In the genomic region with DNA sequence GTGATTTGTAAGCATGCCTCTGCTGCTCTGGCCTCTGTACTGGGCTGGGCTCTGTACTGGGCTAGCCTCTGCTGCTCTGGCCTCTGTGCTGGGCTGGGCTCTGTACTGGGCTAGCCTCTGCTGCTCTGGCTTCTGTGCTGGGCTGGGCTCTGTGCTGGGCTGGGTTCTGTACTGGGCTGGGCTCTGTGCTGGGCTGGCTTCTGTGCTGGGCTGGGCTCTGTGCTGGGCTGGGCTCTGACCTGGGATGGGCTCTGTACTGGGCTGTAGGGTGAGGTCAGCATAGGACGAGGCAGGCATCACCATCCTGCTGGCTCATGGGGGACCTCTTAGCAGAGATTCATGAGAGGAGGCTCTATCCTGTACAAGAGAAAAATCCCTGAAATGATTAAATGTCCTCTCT, we compare ENCODE assay signal across 13 mouse cellular contexts. TPM values are rescaled to one million over a fixed set of nuclear protein-coding genes. Genes with fewer than 3 reads are reported as not detected.
DNase-seq lines count a peak whose midpoint lies in the region; ATAC-seq and TF ChIP-seq lines count a peak whose summit lies in the region.
"Had no signal": no experiment of that assay in that cellular context is flagged by ENCODE, and none has a peak within 500 bp of the region (broad histone marks: within the 10 kb centered on the region; RNA-seq: fewer than 3 reads in every experiment).

No protein-coding gene starts in this region.

- H3K36me3 ChIP-seq in hindbrain, embryonic 11.5 days (ENCODE audit: control insufficient read depth, insufficient read depth, low read length): no peaks in the 10 kb centered on the region
- no peaks in the 10 kb centered on the region for H3K36me3 ChIP-seq in hindbrain, embryonic 10.5 days
- H3K36me3 ChIP-seq in spleen, adult 2 months (ENCODE audit: control insufficient read depth, insufficient read depth, low read length): no peaks in the 10 kb centered on the region
- H3K36me3 ChIP-seq in kidney, adult 2 months (ENCODE audit: control insufficient read depth, insufficient read depth, low read length): no peaks in the 10 kb centered on the region

- no peak for DNase-seq in hindbrain, embryonic 11.5 days (ENCODE audit: low spot score)
- no peak for DNase-seq in hindbrain, embryonic 10.5 days (ENCODE audit: low spot score)
- no peak for DNase-seq in spleen, adult 2 months (ENCODE audit: low read depth in 1 of 2, low spot score in 2 of 2)
- DNase-seq in spleen, postnatal 14 days (ENCODE audit: low spot score in 2 of 2): no peak
- DNase-seq in cerebellum, postnatal 10 days: no peak
- DNase-seq in retina, postnatal 1 day: no peak
- no peak for DNase-seq in kidney, adult 2 months
- DNase-seq: gastrocnemius, postnatal 25 days; heart, postnatal 4 days; lung, postnatal 36 days; thymus, postnatal 14 days had no signal

- H3K4me1 ChIP-seq in hindbrain, embryonic 11.5 days (replicated peaks; ENCODE audit: control insufficient read depth, insufficient read depth, low read length): no peaks in the 10 kb centered on the region
- H3K4me1 ChIP-seq in hindbrain, embryonic 10.5 days (replicated peaks): peaks cover 28% of the 10 kb centered on the region
- no peaks in the 10 kb centered on the region for H3K4me1 ChIP-seq in spleen, adult 2 months (ENCODE audit: control insufficient read depth, insufficient read depth, insufficient read length)
- no peaks in the 10 kb centered on the region for H3K4me1 ChIP-seq in kidney, adult 2 months (ENCODE audit: control insufficient read depth, insufficient read depth, low read length)

- no peak overlapping the region for H3K9ac ChIP-seq in hindbrain, embryonic 11.5 days (ENCODE audit: low read depth, low read length)

- no peak overlapping the region for H3K27ac ChIP-seq in hindbrain, embryonic 11.5 days (ENCODE audit: low read depth, low read length)
- no peak overlapping the region for H3K27ac ChIP-seq in hindbrain, embryonic 10.5 days
- peak overlapping the region; percentile 25; the same call in 1 of the 2 replicates for H3K27ac ChIP-seq in spleen, adult 2 months (ENCODE audit: insufficient read depth, low read length)
- no peak overlapping the region for H3K27ac ChIP-seq in kidney, adult 2 months (ENCODE audit: insufficient read depth, low read depth, low read length)
- H3K27ac ChIP-seq: layer of hippocampus, adult 2 months had no signal

- peak; percentile 50; the same call in 1 of the 2 replicates for ATAC-seq in hindbrain, embryonic 11.5 days (ENCODE audit: low FRiP score)
- 0 out of 2 replicates have a peak, but pooled peaks have one; percentile 14 for ATAC-seq in megakaryocyte-erythroid progenitor cell, adult 5-6 weeks (replicated peaks; ENCODE audit: low FRiP score, low TSS enrichment, poor library complexity, severe bottlenecking)

- no peaks in the 10 kb centered on the region for H3K9me3 ChIP-seq in hindbrain, embryonic 11.5 days (ENCODE audit: control insufficient read depth, low read length)
- no peaks in the 10 kb centered on the region for H3K9me3 ChIP-seq in hindbrain, embryonic 10.5 days

- no peak for TF ChIP-seq CTCF in spleen, adult 2 months (IDR thresholded peaks at IDR 0.05; ENCODE audit: extremely low read depth, insufficient read depth, insufficient read length, insufficient replicate concordance)
- TF ChIP-seq CTCF in kidney, adult 2 months (conservative IDR thresholded peaks at IDR 0.05; ENCODE audit: insufficient read depth, insufficient read length, low read depth, low read length): no peak

- no peak overlapping the region for H3K4me3 ChIP-seq in hindbrain, embryonic 11.5 days (ENCODE audit: low read depth, low read length)
- H3K4me3 ChIP-seq in hindbrain, embryonic 10.5 days: no peak overlapping the region
- no peak overlapping the region for H3K4me3 ChIP-seq in spleen, adult 2 months (ENCODE audit: extremely low read depth, insufficient read depth, insufficient read length)
- H3K4me3 ChIP-seq in kidney, adult 2 months (ENCODE audit: insufficient read depth, low read depth, low read length): no peak overlapping the region
- H3K4me3 ChIP-seq: layer of hippocampus, adult 2 months had no signal

- H3K4me2 ChIP-seq in hindbrain, embryonic 11.5 days (replicated peaks; ENCODE audit: low read depth, low read length): no peak overlapping the region

- WGBS in hindbrain, embryonic 11.5 days: 60% methylated on average over 1 of the region's 1 CpGs
- WGBS in hindbrain, embryonic 10.5 days: 68% methylated on average over 1 of the region's 1 CpGs
- 78% methylated on average over 1 of the region's 1 CpGs for WGBS in spleen, adult 2 months
- WGBS in kidney, adult 2 months: 70% methylated on average over 1 of the region's 1 CpGs

- no peak for TF ChIP-seq POLR2A in spleen, adult 2 months (IDR thresholded peaks at IDR 0.05; ENCODE audit: low read depth, low read length)
- TF ChIP-seq POLR2A in kidney, adult 2 months (IDR thresholded peaks at IDR 0.05; ENCODE audit: low read depth, low read length): no peak

- H3K27me3 ChIP-seq in hindbrain, embryonic 11.5 days (ENCODE audit: control insufficient read depth, insufficient read depth, low read length): no peaks in the 10 kb centered on the region
- H3K27me3 ChIP-seq in hindbrain, embryonic 10.5 days (ENCODE audit: insufficient read depth, poor library complexity, severe bottlenecking): peaks cover 8% of the 10 kb centered on the region
- H3K27me3 ChIP-seq in spleen, adult 2 months (ENCODE audit: control insufficient read depth, insufficient read depth, low read length): no peaks in the 10 kb centered on the region
- H3K27me3 ChIP-seq in kidney, adult 2 months (replicated peaks; ENCODE audit: control insufficient read depth, insufficient read depth, low read length): no peaks in the 10 kb centered on the region

RNA-seq across cellular contexts. Expression of a gene that starts 52.8 kb away (rescaled TPM):
- 12.2 and 13.7 TPM in 2 replicates for polyA plus RNA-seq in hindbrain, embryonic 11.5 days (2014; fragmentation: Nextera tagmentation; extraction: Ambion mirVana)
- 11.8 and 15.5 TPM in 2 replicates for polyA plus RNA-seq in hindbrain, embryonic 10.5 days (2016; fragmentation: Nextera tagmentation; extraction: Ambion mirVana)
- 0.12 and 0.26 TPM in 2 replicates for polyA plus RNA-seq in spleen, adult 2 months (2012; rRNA removed)
- total RNA-seq in megakaryocyte-erythroid progenitor cell, adult 5-6 weeks (2014; fragmentation: Nextera tagmentation): not detected in 2 replicates
- not detected in 2 replicates for total RNA-seq in megakaryocyte-erythroid progenitor cell, adult 5-6 weeks (2017)
- polyA plus RNA-seq in kidney, adult 2 months (2012; rRNA removed): 8.2 and 9.0 TPM in 2 replicates
